Mouse (Mus musculus) kidney, postnatal 36 days (tissue): ENCODE results near the gene Maz.

Experiments used
- DNase-seq, 2 experiments: peaks; one replicate each; pipeline ENCODE4 v3.0.0; 2021 to 2022; ENCODE audit warnings: mixed read lengths in 2 of 2

Gene Maz

GRCm38 (mm10) chr7:127020901-127021562 is 5.8 kb downstream of the Maz start, which contains the start of the genes Gm42742 and Prrt2:
Gene Gm42742 (minus strand): TSS chr7:127021097.
Gene Prrt2 (minus strand): TSS chr7:127021211.
- peak in 1 of 2 experiments; percentile 43 for DNase-seq

- DNase-seq = no peak
Measured at GRCm38 (mm10) chr7:127020491-127020890, 6.3 kb downstream of the Maz start.

GRCm38 (mm10) chr7:127020031-127020430 is 6.8 kb downstream of the Maz start:
- DNase-seq = no peak

- DNase-seq = no peak
Measured at GRCm38 (mm10) chr7:127019306-127019960, 7.4 kb downstream of the Maz start.

GRCm38 (mm10) chr7:127018416-127019305 is 8.2 kb downstream of the Maz start:
- no peak for DNase-seq

- no peak for DNase-seq
Measured at GRCm38 (mm10) chr7:127017950-127018345, 8.9 kb downstream of the Maz start.

- peak; percentile 98 for DNase-seq
Measured at GRCm38 (mm10) chr7:127016971-127017949, 9.6 kb downstream of the Maz start, which contains the start of gene Pagr1a. Gene Pagr1a (minus strand): TSS chr7:127017352.

- DNase-seq = peak; percentile 70 to 79
Measured at GRCm38 (mm10) chr7:127016486-127016938, 10.3 kb downstream of the Maz start.

GRCm38 (mm10) chr7:127016481-127016485 is 10.6 kb downstream of the Maz start, which contains the start of gene Pagr1b:
Gene Pagr1b (minus strand): TSS chr7:127016484.
- DNase-seq = no peak

- DNase-seq = peak; percentile 77 to 79
Measured at GRCm38 (mm10) chr7:127016081-127016480, 10.8 kb downstream of the Maz start.

- no peak for DNase-seq
Measured at GRCm38 (mm10) chr7:127014993-127015392, 11.8 kb downstream of the Maz start.

- DNase-seq = peak; percentile 87 to 88
Measured at GRCm38 (mm10) chr7:127014320-127014719, 12.5 kb downstream of the Maz start, which contains the start of gene Mvp. Gene Mvp (minus strand): TSS chr7:127014621.

GRCm38 (mm10) chr7:127013385-127013784 is 13.5 kb downstream of the Maz start:
- no peak for DNase-seq

GRCm38 (mm10) chr7:127012845-127013244 is 14.0 kb downstream of the Maz start:
- DNase-seq = no peak

- no peak for DNase-seq
Measured at GRCm38 (mm10) chr7:127012374-127012773, 14.5 kb downstream of the Maz start.

GRCm38 (mm10) chr7:127011717-127012116 is 15.1 kb downstream of the Maz start:
- no peak for DNase-seq

- DNase-seq = no peak
Measured at GRCm38 (mm10) chr7:127011051-127011450, 15.8 kb downstream of the Maz start.

- DNase-seq = no peak
Measured at GRCm38 (mm10) chr7:127009307-127010085, 17.3 kb downstream of the Maz start.

- DNase-seq = peak; percentile 51 to 60
Measured at GRCm38 (mm10) chr7:127008239-127009019, 18.4 kb downstream of the Maz start.

GRCm38 (mm10) chr7:127007313-127008024 is 19.4 kb downstream of the Maz start:
- no peak for DNase-seq
